Mouse (Mus musculus) MEL-GATA-1-ER (cell line): ENCODE data around the gene Cercam.
A peak's percentile ranks its signal among the peaks of the same experiment; 100 is the strongest.
"Not testable (repeated sequence)": the region's sequence is repeated elsewhere in the genome, so short reads cannot be mapped to it uniquely, and the experiment has no call there.

Experiments
- DNase-seq: peaks from one replicate; pipeline ENCODE4 v3.0.0-alpha.2; 2012; ENCODE audit warnings: low read depth; ENCODE audit errors: extremely low read depth

Gene Cercam

DNA sequence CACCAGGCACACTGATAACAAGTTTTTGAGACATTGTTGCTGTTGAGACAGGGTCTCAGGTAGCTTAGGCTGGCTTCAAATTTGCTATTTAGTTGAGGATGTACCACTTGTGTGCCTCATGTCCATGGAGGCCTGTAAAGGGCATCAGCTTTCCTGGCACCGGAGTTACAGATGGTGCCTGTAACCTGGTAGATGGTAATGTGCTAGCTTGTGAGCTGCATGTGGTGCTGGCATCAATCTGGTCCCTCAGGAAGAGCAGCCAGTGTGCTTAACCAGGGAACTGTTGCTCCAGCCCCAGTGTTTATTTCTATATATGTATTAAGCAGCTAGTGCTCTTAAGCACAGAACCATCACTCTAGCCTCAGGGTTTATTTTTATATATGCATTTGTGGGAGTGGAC is 27.1 kb downstream of the Cercam start:
- DNase-seq = no peak

DNA sequence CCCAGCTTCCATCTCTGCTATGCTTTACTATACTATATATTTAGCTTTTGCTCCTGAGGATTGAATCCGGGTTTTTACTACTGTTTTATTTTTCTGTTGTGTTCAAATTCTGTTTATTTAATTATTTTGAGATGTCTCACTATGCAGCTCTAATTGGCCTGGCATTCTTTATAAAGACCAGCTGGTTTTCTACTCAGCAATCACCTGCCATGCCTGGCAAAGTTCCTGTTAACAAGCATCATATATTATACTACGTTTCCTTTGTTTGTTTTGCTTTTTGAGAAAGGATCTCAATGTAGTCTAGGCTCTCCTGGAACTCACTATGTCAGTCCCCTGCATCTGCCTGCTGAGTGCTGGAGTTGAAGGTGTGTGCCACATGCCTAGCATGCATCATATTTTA is 28.4 kb downstream of the Cercam start:
- no peak for DNase-seq

DNA sequence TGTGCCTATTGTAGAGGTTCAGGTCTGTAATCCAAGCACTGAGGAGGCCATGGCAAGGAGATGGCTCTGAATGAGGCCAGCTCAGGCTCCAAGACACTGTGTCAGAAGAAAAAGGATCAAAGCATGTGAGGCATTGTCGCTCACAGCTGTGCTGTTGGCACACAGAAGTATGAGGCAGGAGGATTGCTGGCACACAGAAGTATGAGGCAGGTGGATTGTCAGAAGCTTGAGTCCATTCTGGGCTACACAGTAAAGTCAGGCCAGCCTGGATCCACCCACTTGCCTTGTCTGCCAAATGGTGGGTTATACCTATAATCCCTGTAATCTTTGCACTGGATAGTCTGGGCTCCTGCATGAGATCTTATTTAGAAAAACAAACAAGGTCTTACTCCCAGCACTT is 29.1 kb downstream of the Cercam start:
- no peak for DNase-seq

GRCm38 (mm10) chr2:29902194-29902593 is 33.2 kb downstream of the Cercam start:
- no peak for DNase-seq

DNA sequence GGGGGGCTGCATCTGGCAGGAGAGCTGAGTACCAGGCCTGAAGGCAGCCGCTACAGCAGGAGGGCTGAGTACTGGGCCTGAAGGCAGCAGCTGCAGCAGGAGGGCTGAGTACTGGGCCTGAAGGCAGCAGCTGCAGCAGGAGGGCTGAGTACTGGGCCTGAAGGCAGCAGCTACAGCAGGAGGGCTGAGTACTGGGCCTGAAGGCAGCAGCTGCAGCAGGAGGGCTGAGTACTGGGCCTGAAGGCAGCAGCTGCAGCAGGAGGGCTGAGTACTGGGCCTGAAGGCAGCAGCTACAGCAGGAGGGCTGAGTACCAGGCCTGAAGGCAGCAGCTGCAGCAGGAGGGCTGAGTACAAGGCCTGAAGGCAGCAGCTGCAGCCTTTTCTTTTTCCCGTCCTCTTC is 39.2 kb downstream of the Cercam start:
- not testable (repeated sequence) for DNase-seq

GRCm38 (mm10) chr2:29910042-29910441 is 41.1 kb downstream of the Cercam start:
- DNase-seq = peak; percentile 23

GRCm38 (mm10) chr2:29917621-29918020 is 48.7 kb downstream of the Cercam start:
- DNase-seq = no peak

DNA sequence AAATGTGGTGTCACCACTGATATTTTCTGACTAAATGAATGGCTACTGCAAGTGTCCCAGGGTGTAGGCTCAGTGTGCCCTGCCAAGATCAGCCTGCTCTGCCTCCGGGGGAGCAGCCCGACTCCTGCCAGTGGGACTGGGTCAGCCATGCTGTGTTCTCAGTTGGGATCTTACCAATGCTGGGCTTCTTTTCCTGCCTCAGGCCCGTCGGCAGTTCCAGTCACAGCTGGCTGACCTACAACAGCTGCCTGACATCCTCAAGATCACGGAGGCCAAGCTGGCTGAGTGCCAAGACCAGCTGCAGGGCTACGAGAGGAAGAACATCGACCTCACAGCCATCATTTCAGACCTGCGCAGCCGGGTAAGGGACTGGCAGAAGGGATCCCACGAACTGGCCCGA is 53.0 kb downstream of the Cercam start:
- DNase-seq = no peak

DNA sequence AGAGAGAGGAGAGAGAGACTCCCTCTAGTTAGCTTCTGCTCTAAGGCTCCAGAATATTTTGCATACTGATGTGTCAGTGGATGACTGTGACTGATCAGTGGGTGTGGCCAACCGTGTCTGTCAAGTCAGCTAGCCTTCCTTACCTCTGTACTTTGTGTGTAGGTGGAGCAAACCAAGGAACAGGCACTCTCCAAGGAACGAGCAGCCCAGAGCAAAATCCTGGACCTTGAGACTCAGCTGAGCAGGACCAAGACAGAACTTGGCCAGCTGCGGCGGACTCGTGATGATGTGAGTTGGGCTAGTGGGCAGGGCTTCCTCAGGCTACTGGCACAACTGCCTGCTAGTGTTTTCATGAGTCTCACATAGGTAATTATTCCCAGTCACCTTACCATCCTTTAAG is 57.6 kb downstream of the Cercam start:
- DNase-seq = no peak

DNA sequence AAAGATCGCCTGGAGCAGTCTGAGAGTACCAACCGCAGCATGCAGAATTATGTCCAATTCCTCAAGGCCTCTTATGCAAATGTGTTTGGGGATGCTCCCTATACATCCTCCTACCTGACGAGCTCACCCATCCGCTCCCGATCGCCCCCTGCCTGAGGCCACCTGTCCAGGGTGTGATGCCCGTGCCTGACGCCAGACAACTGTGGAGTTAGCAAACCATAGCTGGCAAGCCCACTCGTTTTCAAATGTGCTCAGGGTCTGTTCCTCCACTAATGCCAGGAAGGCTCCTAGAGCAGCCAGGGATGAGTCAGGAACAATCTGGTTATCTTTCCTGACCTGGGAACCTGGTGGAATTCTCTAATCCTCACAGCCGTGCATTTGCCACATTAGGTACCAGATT is 61.5 kb downstream of the Cercam start:
- no peak for DNase-seq

GRCm38 (mm10) chr2:29931194-29931593 is 62.2 kb downstream of the Cercam start:
- no peak for DNase-seq
